Mouse (Mus musculus) heart, embryonic 11.5 days (tissue): ENCODE data around the gene Ptpn1. TPM values are rescaled to one million over a fixed set of nuclear protein-coding genes. Genes with fewer than 3 reads are reported as not detected.

Experiments used
- ATAC-seq: fragments of 200-750 bp; cut with Nextera tagmentation; replicated peaks from 2 replicates; pipeline ENCODE4 v1.8.0; 2017; ENCODE audit warnings: moderate library complexity; ENCODE audit not compliant: insufficient number of reproducible peaks, low FRiP score, low TSS enrichment
- H3K27ac ChIP-seq: fragments of 300-500 bp; sonication (generic); 2 replicates; pipeline ENCODE4 v1.5.1; 2014; ENCODE audit warnings: mild to moderate bottlenecking, low read depth, low read length
- H3K27me3 ChIP-seq: fragments of 300-500 bp; sonication (generic); 2 replicates; pipeline ENCODE4 v1.6.1; 2014; ENCODE audit warnings: mild to moderate bottlenecking, low read length, mixed read lengths; ENCODE audit not compliant: control insufficient read depth, insufficient read depth
- H3K36me3 ChIP-seq: fragments of 300-500 bp; sonication (generic); 2 replicates; pipeline ENCODE4 v1.6.1; 2014; ENCODE audit warnings: mild to moderate bottlenecking, low read length, moderate library complexity, mixed read lengths; ENCODE audit not compliant: control insufficient read depth, insufficient read depth
- H3K4me1 ChIP-seq: fragments of 300-500 bp; sonication (generic); 2 replicates; pipeline ENCODE4 v1.6.1; 2014; ENCODE audit warnings: low read length; ENCODE audit not compliant: control insufficient read depth, insufficient read depth
- H3K4me2 ChIP-seq: fragments of 300-500 bp; sonication (generic); 2 replicates; pipeline ENCODE4 v1.6.1; 2014; ENCODE audit warnings: mild to moderate bottlenecking, moderate library complexity
- H3K4me3 ChIP-seq: fragments of 300-500 bp; sonication (generic); 2 replicates; pipeline ENCODE4 v1.5.1; 2014; ENCODE audit warnings: low read depth, low read length
- H3K9ac ChIP-seq: fragments of 300-500 bp; sonication (generic); 2 replicates; pipeline ENCODE4 v1.6.1; 2014; ENCODE audit warnings: mild to moderate bottlenecking, low read depth, low read length, moderate library complexity
- H3K9me3 ChIP-seq: fragments of 300-500 bp; sonication (generic); replicated peaks from 2 replicates; pipeline ENCODE4 v1.6.1; 2016; ENCODE audit warnings: low read length; ENCODE audit not compliant: control insufficient read depth
- WGBS: fragments of 180-500 bp; shearing (Covaris S2); extraction: QIAGEN DNeasy Blood & Tissue Kit; methylation state at CpG from one replicate; pipeline ENCODE4 v1.1.7; 2014; ENCODE audit not compliant: insufficient replicate concordance; 5-methylcytosine and 5-hydroxymethylcytosine counted together
- polyA plus RNA-seq: library from polyadenylated mRNA; unstranded; fragments of >200 nt; fragmentation: Nextera tagmentation; extraction: Ambion mirVana; gene quantifications from 2 replicates; pipeline ENCODE4 v1.2.1, GENCODE M21; 2014

Gene Ptpn1
- polyA plus RNA-seq, 1 experiment from 2014 or later = 46.7 TPM

GRCm38 (mm10) chr2:168004369-168004768, 72.5 kb downstream of the Ptpn1 start:
- no peak for ATAC-seq
- no peak overlapping the region for H3K27ac ChIP-seq
- H3K9ac ChIP-seq = no peak overlapping the region
- H3K4me1 ChIP-seq = peaks cover 9% of the 10 kb centered on the region
- no peak overlapping the region for H3K4me3 ChIP-seq
- H3K27me3 ChIP-seq = no peaks in the 10 kb centered on the region
- WGBS = 40% methylated on average over 2 of the region's 2 CpGs
- no peak overlapping the region for H3K4me2 ChIP-seq
- H3K9me3 ChIP-seq = no peaks in the 10 kb centered on the region; the same call in 1 of the 2 replicates
- 0 out of 2 replicates have a peak, but pooled peaks cover 2% of the 10 kb centered on the region for H3K36me3 ChIP-seq

GRCm38 (mm10) chr2:168005005-168005404, 73.1 kb downstream of the Ptpn1 start:
- Histone ChIP-seq H3K27ac (no peak overlapping the region), H3K27me3 (no peaks in the 10 kb centered on the region), H3K36me3 (0 out of 2 replicates have a peak, but pooled peaks cover 2% of the 10 kb centered on the region), H3K9ac (no peak overlapping the region), H3K9me3 (no peaks in the 10 kb centered on the region; the same call in 1 of the 2 replicates), H3K4me3 (no peak overlapping the region), H3K4me2 (no peak overlapping the region), H3K4me1 (peaks cover 12% of the 10 kb centered on the region)
- ATAC-seq = no peak
- WGBS = 96% methylated on average over 3 of the region's 3 CpGs

GRCm38 (mm10) chr2:168005616-168006015, 73.8 kb downstream of the Ptpn1 start:
- Histone ChIP-seq H3K9ac (no peak overlapping the region), H3K36me3 (0 out of 2 replicates have a peak, but pooled peaks cover 2% of the 10 kb centered on the region), H3K4me1 (peaks cover 18% of the 10 kb centered on the region), H3K9me3 (no peaks in the 10 kb centered on the region; the same call in 1 of the 2 replicates), H3K27ac (no peak overlapping the region), H3K27me3 (no peaks in the 10 kb centered on the region), H3K4me3 (no peak overlapping the region), H3K4me2 (no peak overlapping the region)
- ATAC-seq = no peak
- WGBS = 31% methylated on average over 3 of the region's 3 CpGs

DNA sequence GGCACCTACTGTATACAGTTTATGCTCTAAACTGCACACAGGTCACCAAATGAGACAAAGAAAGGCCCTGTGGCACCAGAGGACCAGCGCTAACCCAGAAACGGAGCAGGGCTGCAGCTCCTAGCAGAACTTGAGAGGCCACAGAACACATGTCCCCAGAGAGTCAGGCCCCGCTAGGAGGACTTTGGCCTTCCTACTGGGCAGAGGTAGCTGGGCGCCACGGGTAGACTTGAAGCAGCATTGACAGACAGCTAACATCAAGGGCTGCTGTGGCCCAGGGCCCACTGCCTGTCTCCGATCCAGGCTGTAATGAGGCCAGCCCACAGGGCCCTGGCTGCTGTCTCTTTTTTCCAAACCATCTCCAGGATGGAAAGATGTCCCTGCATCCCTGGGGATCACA, 74.6 kb downstream of the Ptpn1 start:
- Histone ChIP-seq H3K27me3 (no peaks in the 10 kb centered on the region), H3K9ac (no peak overlapping the region), H3K36me3 (0 out of 2 replicates have a peak, but pooled peaks cover 2% of the 10 kb centered on the region), H3K4me2 (no peak overlapping the region), H3K4me1 (peaks cover 23% of the 10 kb centered on the region), H3K27ac (no peak overlapping the region; the same call in 1 of the 2 replicates), H3K4me3 (no peak overlapping the region), H3K9me3 (no peaks in the 10 kb centered on the region)
- ATAC-seq = no peak
- WGBS = 79% methylated on average over 6 of the region's 6 CpGs

GRCm38 (mm10) chr2:168008132-168008531, 76.3 kb downstream of the Ptpn1 start:
- H3K4me2 ChIP-seq = no peak overlapping the region
- 80% methylated on average over 3 of the region's 3 CpGs for WGBS
- H3K9me3 ChIP-seq = no peaks in the 10 kb centered on the region
- H3K4me1 ChIP-seq = peaks cover 23% of the 10 kb centered on the region
- H3K4me3 ChIP-seq = no peak overlapping the region
- no peaks in the 10 kb centered on the region for H3K27me3 ChIP-seq
- H3K36me3 ChIP-seq = no peaks in the 10 kb centered on the region
- no peak overlapping the region for H3K9ac ChIP-seq
- H3K27ac ChIP-seq = no peak overlapping the region
- ATAC-seq = no peak

DNA sequence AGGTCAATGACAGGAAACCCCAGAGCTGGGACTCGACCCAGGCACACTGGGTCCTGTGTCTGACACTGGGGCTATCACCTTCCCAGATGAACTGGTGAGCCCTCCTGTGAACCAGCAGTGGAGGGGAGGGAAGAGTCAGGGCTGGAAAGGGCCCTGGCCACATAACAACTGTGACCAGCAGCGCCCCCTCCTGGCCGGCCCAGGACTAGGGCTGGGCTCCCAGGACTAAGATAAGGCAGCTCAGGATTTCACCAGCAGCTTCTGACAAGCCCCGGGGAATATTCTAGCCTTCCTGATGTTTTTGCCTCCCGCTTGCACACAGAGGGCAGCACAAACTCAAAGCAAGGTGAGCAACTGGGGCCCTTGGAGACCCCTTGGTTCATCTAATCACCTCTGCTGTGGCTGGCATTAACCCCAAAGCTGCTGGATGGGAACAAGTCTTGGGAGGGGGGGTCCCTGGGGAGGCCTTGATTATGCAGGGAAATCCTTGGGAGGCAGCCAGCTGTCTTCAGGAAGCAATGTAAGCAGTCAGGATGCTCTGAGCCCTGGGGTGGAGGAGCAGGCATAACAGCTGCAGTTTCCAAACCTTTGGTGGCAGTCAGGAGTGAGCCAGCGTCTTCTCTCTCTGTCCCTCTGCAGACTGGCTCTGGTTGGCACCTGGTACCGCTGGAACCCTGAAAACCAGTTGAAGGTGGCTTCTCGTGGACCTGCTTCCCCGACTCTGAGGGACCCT, 78.2 kb downstream of the Ptpn1 start, which contains the start of gene Ripor3:
Gene Ripor3 (minus strand): TSS at position 683 of the 733 bp plus-strand sequence.
- 31% methylated on average over 9 of the region's 9 CpGs for WGBS
- H3K27me3 ChIP-seq = no peaks in the 10 kb centered on the region
- no peak for ATAC-seq
- no peaks in the 10 kb centered on the region for H3K36me3 ChIP-seq
- H3K27ac ChIP-seq = no peak within 1 kb of the TSS
- H3K4me2 ChIP-seq = no peak within 1 kb of the TSS
- peaks cover 23% of the 10 kb centered on the region for H3K4me1 ChIP-seq
- no peaks in the 10 kb centered on the region for H3K9me3 ChIP-seq
- H3K4me3 ChIP-seq = no peak within 1 kb of the TSS
- no peak within 1 kb of the TSS for H3K9ac ChIP-seq

DNA sequence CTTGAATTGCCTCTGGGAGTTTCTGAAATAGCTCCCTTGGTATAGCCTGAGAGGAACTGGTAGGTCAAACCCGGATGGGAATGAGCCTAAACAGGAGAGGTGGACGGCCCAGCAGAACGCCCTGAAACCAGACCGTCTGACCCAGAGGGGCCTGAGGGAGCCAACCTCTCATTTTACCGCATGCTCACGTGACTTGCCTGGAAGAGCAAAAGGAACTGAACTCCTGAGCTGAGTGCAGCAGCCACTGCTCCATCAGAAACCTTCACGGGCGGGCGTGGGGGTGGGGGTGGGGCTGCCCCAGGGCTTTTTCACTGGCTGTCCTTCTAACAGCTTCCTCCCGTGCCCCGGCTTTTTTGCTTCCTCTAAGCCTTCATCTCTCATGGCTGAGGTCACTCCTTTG, 79.0 kb downstream of the Ptpn1 start:
- 39% methylated on average over 11 of the region's 11 CpGs for WGBS
- Histone ChIP-seq H3K9me3 (no peaks in the 10 kb centered on the region), H3K27ac (no peak overlapping the region), H3K4me2 (no peak overlapping the region), H3K36me3 (no peaks in the 10 kb centered on the region), H3K4me3 (no peak overlapping the region), H3K27me3 (no peaks in the 10 kb centered on the region), H3K4me1 (peaks cover 20% of the 10 kb centered on the region), H3K9ac (no peak overlapping the region)
- no peak for ATAC-seq

GRCm38 (mm10) chr2:168016951-168017391, 85.1 kb downstream of the Ptpn1 start:
- Histone ChIP-seq H3K36me3 (no peaks in the 10 kb centered on the region), H3K4me1 (peaks cover 5% of the 10 kb centered on the region), H3K9ac (no peak overlapping the region), H3K27ac (no peak overlapping the region), H3K9me3 (no peaks in the 10 kb centered on the region), H3K4me2 (no peak overlapping the region), H3K4me3 (no peak overlapping the region), H3K27me3 (no peaks in the 10 kb centered on the region)
- WGBS = 40% methylated on average over 5 of the region's 5 CpGs
- ATAC-seq = no peak
